Mouse (Mus musculus) ovary, adult 10 weeks (tissue): ENCODE measurements around the gene Kbtbd8. TPM values are rescaled to one million over a fixed set of nuclear protein-coding genes. Genes with fewer than 3 reads are reported as not detected.

Source experiments
- polyA plus RNA-seq: library from polyadenylated mRNA; stranded (reverse); fragments of 350-450 nt; fragmentation: Illumina TruSeq; extraction: RNeasy Lipid Tissue Mini Kit (QIAGEN cat#74804); gene quantifications from one replicate; pipeline ENCODE4 v1.2.3, GENCODE M21; 2014

Kbtbd8 gene
- 42.8 TPM for polyA plus RNA-seq

DNA sequence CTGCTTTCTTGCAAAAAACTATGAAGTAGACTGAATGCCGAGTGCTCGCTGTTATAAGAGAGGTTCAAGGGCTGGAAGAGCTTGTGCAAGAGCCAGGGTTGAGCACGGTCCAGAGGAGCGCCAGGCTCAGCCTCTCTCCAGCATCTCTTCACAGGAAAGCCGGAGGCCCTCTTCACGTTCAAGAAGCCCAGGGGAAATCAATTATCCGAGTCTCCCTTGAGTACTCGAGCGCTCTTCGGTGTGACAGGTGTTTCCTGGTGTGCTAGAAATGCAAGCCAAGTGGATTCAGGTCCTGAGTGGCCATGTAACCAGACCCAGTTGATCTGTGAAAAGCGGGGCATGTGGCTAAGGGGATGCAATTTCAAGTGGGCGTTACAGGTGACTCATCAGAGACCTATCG, at the start of gene Kbtbd8:
Gene Kbtbd8 (plus strand): TSS at position 295 of the 400 bp plus-strand sequence.

Other genes with a start within 250 kb of the Kbtbd8 start
- not detected for gene Gm10234, start 204.9 kb downstream of the Kbtbd8 start, polyA plus RNA-seq